Mouse (Mus musculus) inflammation-experienced regulatory T-cells, adult 6 months (primary cell): ENCODE measurements around the gene Spata25. TPM values are rescaled to one million over a fixed set of nuclear protein-coding genes. Genes with fewer than 3 reads are reported as not detected.

Source experiments
- ATAC-seq: one replicate; pipeline ENCODE4 v1.8.0; 2017
- polyA plus RNA-seq, 3 experiments: library from polyadenylated mRNA; unstranded; fragments of 100-300 nt; shearing (Covaris generic); gene quantifications; one replicate each; pipeline ENCODE4 v1.2.1; 2017

The Spata25 gene
- polyA plus RNA-seq, 3 experiments from 2014 or later: not detected

- peak; percentile 97 for ATAC-seq
These were observed 23.6 kb downstream of the Spata25 start, which contains the start of the genes Acot8 and Zswim3 for GRCm38 (mm10) chr2:164804533-164805331. Gene Acot8, minus strand, starts transcription at chr2:164804882. Gene Zswim3, plus strand, starts transcription at chr2:164805098.

GRCm38 (mm10) chr2:164803921-164804313 is 24.4 kb downstream of the Spata25 start:
- ATAC-seq: no peak

- ATAC-seq: no peak
These were observed 25.0 kb downstream of the Spata25 start for GRCm38 (mm10) chr2:164803201-164803920.

GRCm38 (mm10) chr2:164800252-164801004 is 27.9 kb downstream of the Spata25 start:
- no peak for ATAC-seq

- ATAC-seq: peak; percentile 41
These were observed 29.8 kb downstream of the Spata25 start for GRCm38 (mm10) chr2:164798554-164798953.

- ATAC-seq: no peak
These were observed 32.5 kb downstream of the Spata25 start for GRCm38 (mm10) chr2:164795868-164796267.

- peak; percentile 65 for ATAC-seq
These were observed 34.0 kb downstream of the Spata25 start for GRCm38 (mm10) chr2:164794293-164794692.

GRCm38 (mm10) chr2:164793772-164794171 is 34.6 kb downstream of the Spata25 start:
- peak; percentile 27 for ATAC-seq

- ATAC-seq: peak; percentile 60
These were observed 35.1 kb downstream of the Spata25 start for GRCm38 (mm10) chr2:164793236-164793635.

- no peak for ATAC-seq
These were observed 35.7 kb downstream of the Spata25 start for GRCm38 (mm10) chr2:164792400-164793190.

- ATAC-seq: no peak
These were observed 36.5 kb downstream of the Spata25 start for GRCm38 (mm10) chr2:164791841-164792261.

GRCm38 (mm10) chr2:164790451-164790850 is 37.9 kb downstream of the Spata25 start:
- ATAC-seq: no peak

GRCm38 (mm10) chr2:164788411-164788810 is 39.9 kb downstream of the Spata25 start:
- ATAC-seq: no peak

- ATAC-seq: no peak
These were observed 40.6 kb downstream of the Spata25 start for GRCm38 (mm10) chr2:164787779-164788178.

- no peak for ATAC-seq
These were observed 41.3 kb downstream of the Spata25 start for GRCm38 (mm10) chr2:164787032-164787431.

- no peak for ATAC-seq
These were observed 41.9 kb downstream of the Spata25 start for GRCm38 (mm10) chr2:164786388-164786885.

- peak; percentile 79 for ATAC-seq
These were observed 42.6 kb downstream of the Spata25 start, which contains the start of gene Snx21 for GRCm38 (mm10) chr2:164785481-164786387. Gene Snx21, plus strand, starts transcription at chr2:164785823.

- ATAC-seq: no peak
These were observed 43.4 kb downstream of the Spata25 start for GRCm38 (mm10) chr2:164784869-164785420.

GRCm38 (mm10) chr2:164783926-164784581 is 44.3 kb downstream of the Spata25 start:
- no peak for ATAC-seq

- ATAC-seq: no peak
These were observed 46.5 kb downstream of the Spata25 start for GRCm38 (mm10) chr2:164781876-164782275.
